Comparison of ENCODE assay signal across 8 mouse cellular contexts in genomic region chr9:21616232-21616781, GRCm38 (mm10). TPM values are rescaled to one million over a fixed set of nuclear protein-coding genes. Genes with fewer than 3 reads are reported as not detected.
DNase-seq lines count a peak whose midpoint lies in the region; ATAC-seq and TF ChIP-seq lines count a peak whose summit lies in the region.

No protein-coding gene starts in this region.

- H3K9ac ChIP-seq in hindbrain, postnatal 0 days (replicated peaks; ENCODE audit: low read length), result peak overlapping the region; percentile 81

- H3K4me2 ChIP-seq in hindbrain, postnatal 0 days (ENCODE audit: low read depth, low read length), result peak overlapping the region; percentile 58

- peak; percentile 61 for ATAC-seq in common myeloid progenitor, adult 5-6 weeks (replicated peaks; ENCODE audit: low read depth, poor library complexity, severe bottlenecking)
- ATAC-seq in hindbrain, postnatal 0 days, result peak; percentile 81

- H3K4me3 ChIP-seq in hindbrain, postnatal 0 days (ENCODE audit: low read length), result peak overlapping the region; percentile 73
- H3K4me3 ChIP-seq in macrophage (ENCODE audit: inconsistent target), result peak overlapping the region; percentile 76

- H3K36me3 ChIP-seq in hindbrain, postnatal 0 days (ENCODE audit: insufficient read depth, low read length), result no peaks in the 10 kb centered on the region
- H3K36me3 ChIP-seq in macrophage (ENCODE audit: inconsistent target), result no peaks in the 10 kb centered on the region

- H3K4me1 ChIP-seq in hindbrain, postnatal 0 days (ENCODE audit: insufficient read depth, low read length), result peaks cover 11% of the 10 kb centered on the region; the same call in 1 of the 2 replicates

- no peaks in the 10 kb centered on the region for H3K27me3 ChIP-seq in hindbrain, postnatal 0 days (ENCODE audit: insufficient read depth, low read length)

- peak; percentile 96 for DNase-seq in ZHBTc4 (ENCODE audit: low read depth, low spot score)
- DNase-seq in gastrocnemius, adult 8-10 months (ENCODE audit: low spot score in 2 of 2), result peak; percentile 82 to 84
- DNase-seq in hindbrain, postnatal 0 days (ENCODE audit: low spot score), result peak; percentile 93
- peak; percentile 82 to 84 for DNase-seq in left cerebral cortex, adult 8-10 months (ENCODE audit: low spot score in 2 of 2)
- peak; percentile 86 for DNase-seq in right cerebral cortex, adult 18-20 months
- DNase-seq in urinary bladder, postnatal 14 days (ENCODE audit: low spot score), result peak; percentile 87

- under 1% methylated on average over 51 of the region's 57 CpGs for WGBS in hindbrain, postnatal 0 days
- WGBS in macrophage (ENCODE audit: missing documents), result 2% methylated on average over 56 of the region's 57 CpGs

- H3K79me2 ChIP-seq in macrophage (ENCODE audit: inconsistent target), result peaks cover 48% of the 10 kb centered on the region

- no peaks in the 10 kb centered on the region for H3K9me3 ChIP-seq in hindbrain, postnatal 0 days (ENCODE audit: low read length)

- no peak for TF ChIP-seq CTCF in hindbrain, postnatal 0 days (IDR thresholded peaks at IDR 0.05; ENCODE audit: low read depth)

- peak overlapping the region; percentile 96 for H3K27ac ChIP-seq in hindbrain, postnatal 0 days
- peak overlapping the region; percentile 67 for H3K27ac ChIP-seq in macrophage

RNA-seq across cellular contexts. Expression of gene Smarca4, which starts 0.3 kb away (rescaled TPM):
- total RNA-seq in common myeloid progenitor, adult 5-6 weeks (2017), result 69.7 and 94.1 TPM in 2 replicates
- total RNA-seq in gastrocnemius, adult 8-10 months (2022), result 10 to 100 TPM; 37.3 to 40.9 (median 38.5) TPM
- total RNA-seq in hindbrain, postnatal 0 days (2014; rRNA removed), result 171 and 177 TPM in 2 replicates
- 71.5 and 80.6 TPM in 2 replicates for polyA plus RNA-seq in hindbrain, postnatal 0 days (2015; fragmentation: Nextera tagmentation; extraction: Ambion mirVana)
- total RNA-seq in left cerebral cortex, adult 8-10 months (2022), result 100 to 1,000 TPM in 2 of 4 experiments, 10 to 100 TPM in 2; 96.5 to 103 (median 99.6) TPM
- 100 to 1,000 TPM; 103 to 272 (median 156) TPM for total RNA-seq in macrophage (2018; cell fraction: chromatin; rRNA removed)
- total RNA-seq in macrophage (2018; cell fraction: cytosol; rRNA removed), result 10 to 100 TPM; 53.9 to 94.0 (median 73.8) TPM
- total RNA-seq in macrophage (2018; cell fraction: nucleus; rRNA removed), result 100 to 1,000 TPM in 17 of 26 experiments, 10 to 100 TPM in 9; 78.1 to 137 (median 108) TPM
- 55.9 to 76.6 TPM (median 68.5 TPM) in 3 replicates for polyA plus RNA-seq in macrophage (2018)

RNA-seq across cellular contexts. Expression of gene Yipf2, which starts 23.7 kb away (rescaled TPM):
- total RNA-seq in common myeloid progenitor, adult 5-6 weeks (2017), result 4.0 and 6.2 TPM in 2 replicates
- total RNA-seq in gastrocnemius, adult 8-10 months (2022), result 1 to 10 TPM; 6.2 to 6.7 (median 6.5) TPM
- total RNA-seq in hindbrain, postnatal 0 days (2014; rRNA removed), result 18.6 and 25.5 TPM in 2 replicates
- polyA plus RNA-seq in hindbrain, postnatal 0 days (2015; fragmentation: Nextera tagmentation; extraction: Ambion mirVana), result 18.4 and 19.3 TPM in 2 replicates
- 10 to 100 TPM; 20.7 to 25.4 (median 22.7) TPM for total RNA-seq in left cerebral cortex, adult 8-10 months (2022)
- total RNA-seq in macrophage (2018; cell fraction: chromatin; rRNA removed), result 10 to 100 TPM in 19 of 26 experiments, 1 to 10 TPM in 7; 2.7 to 38.9 (median 17.0) TPM
- 10 to 100 TPM in 21 of 26 experiments, 1 to 10 TPM in 5; 6.1 to 15.8 (median 11.6) TPM for total RNA-seq in macrophage (2018; cell fraction: cytosol; rRNA removed)
- 10 to 100 TPM in 21 of 26 experiments, 1 to 10 TPM in 5; 4.8 to 32.4 (median 17.1) TPM for total RNA-seq in macrophage (2018; cell fraction: nucleus; rRNA removed)
- 6.9 to 12.2 TPM (median 7.4 TPM) in 3 replicates for polyA plus RNA-seq in macrophage (2018)

RNA-seq across cellular contexts. Expression of gene Timm29, which starts 23.8 kb away (rescaled TPM):
- total RNA-seq in common myeloid progenitor, adult 5-6 weeks (2017), result 42.6 and 47.7 TPM in 2 replicates
- total RNA-seq in gastrocnemius, adult 8-10 months (2022), result 10 to 100 TPM; 48.2 to 52.3 (median 51.3) TPM
- total RNA-seq in hindbrain, postnatal 0 days (2014; rRNA removed), result 63.3 and 66.8 TPM in 2 replicates
- 49.4 and 51.5 TPM in 2 replicates for polyA plus RNA-seq in hindbrain, postnatal 0 days (2015; fragmentation: Nextera tagmentation; extraction: Ambion mirVana)
- total RNA-seq in left cerebral cortex, adult 8-10 months (2022), result 10 to 100 TPM; 52.8 to 64.0 (median 54.5) TPM
- total RNA-seq in macrophage (2018; cell fraction: chromatin; rRNA removed), result 10 to 100 TPM in 7 of 26 experiments, 1 to 10 TPM in 19; 3.4 to 16.0 (median 7.9) TPM
- total RNA-seq in macrophage (2018; cell fraction: cytosol; rRNA removed), result 10 to 100 TPM; 12.4 to 28.1 (median 21.9) TPM
- total RNA-seq in macrophage (2018; cell fraction: nucleus; rRNA removed), result 10 to 100 TPM in 25 of 26 experiments, 1 to 10 TPM in 1; 9.2 to 30.8 (median 16.4) TPM
- 15.8 to 21.9 TPM (median 21.2 TPM) in 3 replicates for polyA plus RNA-seq in macrophage (2018)

Comparison
In these comparisons a context has a peak if more than half of its experiments do, and no peak if none do; other contexts are left out.
1. Peak in every context shown above with its lines: DNase-seq, ATAC-seq, H3K4me3 ChIP-seq and H3K27ac ChIP-seq.